Mouse (Mus musculus) heart, adult 11 months (tissue): ENCODE measurements around the gene Gpr26.

ENCODE experiments used
- DNase-seq: peaks from one replicate; pipeline ENCODE4 v3.0.0; 2022

The Gpr26 gene

DNA sequence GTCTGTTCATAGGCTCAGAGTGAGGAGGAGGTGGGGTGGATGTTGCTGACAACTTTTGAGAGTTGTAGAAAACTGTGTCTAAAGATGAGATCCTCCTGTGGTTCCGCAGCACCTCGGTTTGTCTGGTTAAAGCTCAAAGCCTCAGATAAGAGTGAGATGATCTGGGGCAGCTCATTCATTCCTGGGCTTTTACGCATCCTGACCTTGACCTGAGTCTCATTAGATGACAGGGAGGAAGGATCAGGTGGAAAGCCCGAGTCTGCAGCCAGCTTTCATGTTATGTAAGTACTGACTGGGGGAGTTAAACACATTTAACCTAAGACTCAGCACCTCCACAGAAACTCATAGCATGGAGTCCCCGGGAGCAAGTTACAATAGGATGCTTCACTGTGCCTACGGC, 60.4 kb downstream of the Gpr26 start:
- no peak for DNase-seq

DNA sequence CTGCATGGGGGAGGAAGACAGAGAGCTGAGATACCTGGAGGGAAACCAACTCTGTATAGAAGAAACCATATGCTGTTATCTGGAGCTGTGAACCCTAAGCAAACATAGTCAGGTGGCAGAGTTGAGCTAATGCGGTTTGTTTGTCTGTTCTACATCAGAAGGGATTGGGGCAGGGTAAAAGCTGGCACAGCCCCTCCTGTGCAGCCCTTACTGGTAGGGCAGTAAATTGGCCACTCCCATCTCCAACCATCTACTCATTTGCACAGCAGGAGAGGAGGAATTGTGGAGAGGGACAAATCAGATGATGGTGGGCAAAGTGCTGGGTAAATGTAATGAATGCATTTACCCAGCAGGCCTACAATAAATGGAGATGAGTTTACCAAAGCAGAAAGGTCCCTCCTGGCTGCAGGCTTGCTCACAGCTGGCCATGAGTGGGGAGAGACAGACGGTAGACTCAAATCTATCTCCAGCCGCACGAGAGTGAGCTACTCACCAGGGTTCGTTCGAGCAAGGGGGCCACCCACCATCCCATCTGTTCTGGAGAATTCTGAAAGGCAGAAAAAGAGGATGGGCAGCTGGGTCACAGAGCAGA, 65.8 kb downstream of the Gpr26 start:
- no peak for DNase-seq
